Mouse (Mus musculus): ENCODE measurements around the gene Mybphl. TPM values are rescaled to one million over a fixed set of nuclear protein-coding genes. Genes with fewer than 3 reads are reported as not detected.

Gene Mybphl
- polyA plus RNA-seq, 1 experiment from 2014 or later, result 9.3 TPM

GRCm38 (mm10) chr3:108400442-108400841 lies 35.7 kb downstream of the Mybphl start:
- no peaks in the 10 kb centered on the region for H3K27me3 ChIP-seq
- no peak overlapping the region for H3K9ac ChIP-seq
- no peaks in the 10 kb centered on the region for H3K9me3 ChIP-seq
- H3K27ac ChIP-seq, result no peak overlapping the region
- WGBS, result 75% methylated on average over 5 of the region's 5 CpGs
- H3K4me1 ChIP-seq, result peaks cover 5% of the 10 kb centered on the region
- H3K36me3 ChIP-seq, result no peaks in the 10 kb centered on the region
- ATAC-seq (ENCODE audit: borderline replicate concordance, extremely low read depth, low FRiP score, low TSS enrichment), result no peak
- no peak overlapping the region for H3K4me2 ChIP-seq
- H3K4me3 ChIP-seq, result no peak overlapping the region

- H3K27me3 ChIP-seq, result no peaks in the 10 kb centered on the region
- no peaks in the 10 kb centered on the region for H3K36me3 ChIP-seq
- WGBS, result 30% methylated on average over 21 of the region's 22 CpGs
- H3K9me3 ChIP-seq, result no peaks in the 10 kb centered on the region
- peak overlapping the region; percentile 41 for H3K4me2 ChIP-seq
- peak; percentile 87 for ATAC-seq (ENCODE audit: borderline replicate concordance, extremely low read depth, low FRiP score, low TSS enrichment)
- H3K27ac ChIP-seq, result 0 out of 2 replicates have a peak overlapping the region, but pooled peaks have one; percentile 4
- no peak overlapping the region for H3K9ac ChIP-seq
- H3K4me1 ChIP-seq, result peaks cover 5% of the 10 kb centered on the region
- H3K4me3 ChIP-seq, result 0 out of 2 replicates have a peak overlapping the region, but pooled peaks have one; percentile 8
Measured at GRCm38 (mm10) chr3:108401692-108402527, 37.2 kb downstream of the Mybphl start.

- no peak overlapping the region for H3K27ac ChIP-seq
- WGBS, result 82% methylated on average over 15 of the region's 15 CpGs
- no peak for ATAC-seq (ENCODE audit: borderline replicate concordance, extremely low read depth, low FRiP score, low TSS enrichment)
Measured at GRCm38 (mm10) chr3:108402528-108402920, 37.8 kb downstream of the Mybphl start.

GRCm38 (mm10) chr3:108405536-108406305 lies 41.0 kb downstream of the Mybphl start:
- WGBS, result 49% methylated on average over 14 of the region's 14 CpGs
- Histone ChIP-seq H3K27ac (no peak overlapping the region), H3K9me3 (no peaks in the 10 kb centered on the region), H3K4me2 (no peak overlapping the region), H3K9ac (no peak overlapping the region), H3K4me1 (peaks cover 9% of the 10 kb centered on the region), H3K27me3 (no peaks in the 10 kb centered on the region), H3K4me3 (no peak overlapping the region), H3K36me3 (no peaks in the 10 kb centered on the region)
- no peak for ATAC-seq (ENCODE audit: borderline replicate concordance, extremely low read depth, low FRiP score, low TSS enrichment)

More at GRCm38 (mm10) chr3:108402528-108402920, 37.8 kb downstream of the Mybphl start:
- Histone ChIP-seq H3K4me3 (no peak overlapping the region), H3K4me1 (peaks cover 5% of the 10 kb centered on the region), H3K36me3 (no peaks in the 10 kb centered on the region), H3K4me2 (no peak overlapping the region), H3K9me3 (no peaks in the 10 kb centered on the region), H3K27me3 (no peaks in the 10 kb centered on the region), H3K9ac (no peak overlapping the region)

- Histone ChIP-seq H3K27ac (no peak overlapping the region), H3K4me1 (peaks cover 14% of the 10 kb centered on the region), H3K4me3 (no peak overlapping the region), H3K36me3 (no peaks in the 10 kb centered on the region), H3K27me3 (no peaks in the 10 kb centered on the region), H3K9ac (no peak overlapping the region), H3K4me2 (no peak overlapping the region), H3K9me3 (no peaks in the 10 kb centered on the region)
- ATAC-seq (ENCODE audit: borderline replicate concordance, extremely low read depth, low FRiP score, low TSS enrichment), result no peak
- 88% methylated on average over 24 of the region's 24 CpGs for WGBS
Measured at GRCm38 (mm10) chr3:108406306-108406885, 41.7 kb downstream of the Mybphl start.

GRCm38 (mm10) chr3:108408517-108409008 lies 43.9 kb downstream of the Mybphl start:
- no peak overlapping the region for H3K4me3 ChIP-seq
- H3K27me3 ChIP-seq, result no peaks in the 10 kb centered on the region
- H3K27ac ChIP-seq, result no peak overlapping the region
- peaks cover 15% of the 10 kb centered on the region for H3K4me1 ChIP-seq
- peaks cover 15% of the 10 kb centered on the region for H3K36me3 ChIP-seq
- no peak overlapping the region for H3K4me2 ChIP-seq
- 77% methylated on average over 8 of the region's 8 CpGs for WGBS
- no peak for ATAC-seq (ENCODE audit: borderline replicate concordance, extremely low read depth, low FRiP score, low TSS enrichment)
- no peaks in the 10 kb centered on the region for H3K9me3 ChIP-seq
- no peak overlapping the region for H3K9ac ChIP-seq

- WGBS, result 51% methylated on average over 8 of the region's 8 CpGs
- Histone ChIP-seq H3K4me3 (no peak overlapping the region), H3K4me2 (no peak overlapping the region), H3K9ac (no peak overlapping the region), H3K27ac (no peak overlapping the region), H3K9me3 (no peaks in the 10 kb centered on the region), H3K4me1 (peaks cover 17% of the 10 kb centered on the region), H3K36me3 (peaks cover 23% of the 10 kb centered on the region), H3K27me3 (no peaks in the 10 kb centered on the region)
- ATAC-seq (ENCODE audit: borderline replicate concordance, extremely low read depth, low FRiP score, low TSS enrichment), result no peak
Measured at GRCm38 (mm10) chr3:108409656-108410358, 45.1 kb downstream of the Mybphl start.

GRCm38 (mm10) chr3:108410359-108410714 lies 45.6 kb downstream of the Mybphl start:
- peaks cover 22% of the 10 kb centered on the region for H3K4me1 ChIP-seq
- H3K27ac ChIP-seq, result no peak overlapping the region
- ATAC-seq (ENCODE audit: borderline replicate concordance, extremely low read depth, low FRiP score, low TSS enrichment), result no peak; the same call in 1 of the 2 replicates
- H3K4me3 ChIP-seq, result no peak overlapping the region
- H3K27me3 ChIP-seq, result no peaks in the 10 kb centered on the region
- no peak overlapping the region; the same call in 1 of the 2 replicates for H3K4me2 ChIP-seq
- H3K9me3 ChIP-seq, result no peaks in the 10 kb centered on the region
- no peak overlapping the region for H3K9ac ChIP-seq
- 27% methylated on average over 5 of the region's 5 CpGs for WGBS
- H3K36me3 ChIP-seq, result peaks cover 23% of the 10 kb centered on the region

- WGBS, result 60% methylated on average over 5 of the region's 5 CpGs
- H3K4me1 ChIP-seq, result peaks cover 24% of the 10 kb centered on the region
- peak overlapping the region; percentile 55 for H3K27ac ChIP-seq
- H3K4me2 ChIP-seq, result peak overlapping the region; percentile 30
- peaks cover 23% of the 10 kb centered on the region for H3K36me3 ChIP-seq
- no peaks in the 10 kb centered on the region for H3K9me3 ChIP-seq
- peaks cover 2% of the 10 kb centered on the region for H3K27me3 ChIP-seq
- no peak overlapping the region for H3K9ac ChIP-seq
- H3K4me3 ChIP-seq, result no peak overlapping the region
- ATAC-seq (ENCODE audit: borderline replicate concordance, extremely low read depth, low FRiP score, low TSS enrichment), result 0 out of 2 replicates have a peak, but pooled peaks have one; percentile 7
Measured at GRCm38 (mm10) chr3:108411026-108411753, 46.5 kb downstream of the Mybphl start.

- Histone ChIP-seq H3K27me3 (peaks cover 8% of the 10 kb centered on the region), H3K9me3 (no peaks in the 10 kb centered on the region), H3K4me2 (peak overlapping the region; percentile 30), H3K4me1 (peaks cover 24% of the 10 kb centered on the region), H3K27ac (peak overlapping the region; percentile 55), H3K4me3 (no peak overlapping the region), H3K9ac (no peak overlapping the region), H3K36me3 (peaks cover 23% of the 10 kb centered on the region)
- 66% methylated on average over 8 of the region's 8 CpGs for WGBS
- no peak for ATAC-seq (ENCODE audit: borderline replicate concordance, extremely low read depth, low FRiP score, low TSS enrichment)
Measured at GRCm38 (mm10) chr3:108411754-108412121, 47.0 kb downstream of the Mybphl start.

All from lung, embryonic 15.5 days (tissue).